Mouse (Mus musculus) neural tube, embryonic 14.5 days (tissue): ENCODE data around the gene Pdzrn3. TPM values are rescaled to one million over a fixed set of nuclear protein-coding genes. Genes with fewer than 3 reads are reported as not detected.

Experiments used
- ATAC-seq: fragments of 200-750 bp; cut with Nextera tagmentation; 2 replicates; pipeline ENCODE4 v1.8.0; 2017; ENCODE audit warnings: low read depth, mild to moderate bottlenecking, moderate TSS enrichment, moderate library complexity
- H3K27ac ChIP-seq: fragments of 300-500 bp; sonication (generic); 2 replicates; pipeline ENCODE4 v1.5.1; 2014; ENCODE audit warnings: low read depth, mild to moderate bottlenecking, control low read depth, low read length, moderate library complexity, mixed read lengths
- H3K27me3 ChIP-seq: fragments of 300-500 bp; sonication (generic); 2 replicates; pipeline ENCODE4 v1.6.1; 2014; ENCODE audit warnings: low read length; ENCODE audit not compliant: control insufficient read depth, insufficient read depth
- H3K36me3 ChIP-seq: fragments of 300-500 bp; sonication (generic); 2 replicates; pipeline ENCODE4 v1.6.1; 2014; ENCODE audit warnings: low read length, mixed read lengths; ENCODE audit not compliant: control insufficient read depth, insufficient read depth
- H3K4me1 ChIP-seq: fragments of 300-500 bp; sonication (generic); 2 replicates; pipeline ENCODE4 v1.6.1; 2014; ENCODE audit warnings: low read length; ENCODE audit not compliant: control insufficient read depth, insufficient read depth
- H3K4me2 ChIP-seq: fragments of 300-500 bp; sonication (generic); 2 replicates; pipeline ENCODE4 v1.6.1; 2014; ENCODE audit warnings: mild to moderate bottlenecking, low read depth, low read length, control low read depth
- H3K4me3 ChIP-seq: fragments of 300-500 bp; sonication (generic); 2 replicates; pipeline ENCODE4 v1.5.1; 2014; ENCODE audit warnings: low read depth, low read length, control low read depth, mixed read lengths
- H3K9ac ChIP-seq: fragments of 300-500 bp; sonication (generic); replicated peaks from 2 replicates; pipeline ENCODE4 v1.6.1; 2014; ENCODE audit warnings: low read depth, mild to moderate bottlenecking, control low read depth, low read length, mixed read lengths
- H3K9me3 ChIP-seq: fragments of 300-500 bp; sonication (generic); 2 replicates; pipeline ENCODE4 v1.6.1; 2016; ENCODE audit warnings: low read length; ENCODE audit not compliant: control insufficient read depth
- WGBS: fragments of 180-500 bp; shearing (Covaris S2); extraction: QIAGEN DNeasy Blood & Tissue Kit; methylation state at CpG from one replicate; pipeline ENCODE4 v1.1.7; 2014; 5-methylcytosine and 5-hydroxymethylcytosine counted together
- polyA plus RNA-seq: library from polyadenylated mRNA; unstranded; fragments of >200 nt; fragmentation: Nextera tagmentation; extraction: Ambion mirVana; gene quantifications from 2 replicates; pipeline ENCODE4 v1.2.1, GENCODE M21; 2014

The Pdzrn3 gene
- polyA plus RNA-seq, 1 experiment from 2014 or later, result 28.4 TPM

DNA sequence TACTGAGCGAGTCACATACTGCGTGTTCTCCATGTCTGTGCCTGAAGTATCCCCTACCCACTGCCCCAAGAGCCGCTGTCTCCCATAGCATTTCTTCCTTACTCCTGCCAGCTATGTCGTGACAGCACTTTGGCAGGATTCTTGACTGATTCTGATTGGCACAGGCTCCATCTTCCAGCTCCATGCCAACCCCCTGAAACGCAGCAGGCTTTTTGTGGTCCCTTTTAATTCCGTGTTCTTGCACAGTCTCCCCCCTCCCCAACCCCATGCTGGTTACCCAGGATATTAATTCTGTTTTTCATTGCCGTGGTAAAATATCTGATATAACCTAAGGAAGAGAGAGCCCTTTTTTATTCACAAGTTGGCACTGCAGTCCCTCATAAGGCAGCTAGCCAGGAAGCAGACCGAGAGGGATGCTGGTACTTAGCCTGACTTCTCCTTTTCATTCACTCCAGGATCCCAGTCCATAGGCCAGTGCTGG, 166.3 kb downstream of the Pdzrn3 start:
- Histone ChIP-seq H3K9ac (no peak overlapping the region), H3K36me3 (no peaks in the 10 kb centered on the region), H3K27ac (no peak overlapping the region), H3K4me3 (no peak overlapping the region), H3K9me3 (no peaks in the 10 kb centered on the region), H3K4me2 (no peak overlapping the region), H3K27me3 (no peaks in the 10 kb centered on the region), H3K4me1 (no peaks in the 10 kb centered on the region; the same call in 1 of the 2 replicates)
- 70% methylated on average over 8 of the region's 8 CpGs for WGBS
- peak; percentile 77; the same call in 1 of the 2 replicates for ATAC-seq

DNA sequence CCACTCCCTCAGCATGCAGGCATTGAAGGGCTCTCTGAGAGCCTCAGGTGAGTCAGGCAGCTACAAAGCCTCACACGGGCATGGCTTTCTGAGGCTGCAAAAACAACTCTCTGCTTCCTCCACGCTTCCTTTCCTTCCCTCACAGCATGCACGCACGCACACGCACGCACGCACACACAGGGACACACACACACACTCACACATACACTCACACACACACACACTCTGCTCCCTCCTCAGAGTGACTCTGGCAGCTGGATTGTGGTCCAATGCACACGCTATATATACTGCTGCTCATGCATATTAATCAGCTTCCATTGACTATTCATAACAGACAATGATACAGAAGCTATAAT, 178.8 kb downstream of the Pdzrn3 start:
- peak overlapping the region; percentile 46 for H3K9ac ChIP-seq
- WGBS, result 4% methylated on average over 8 of the region's 8 CpGs
- peak overlapping the region; percentile 76 for H3K4me2 ChIP-seq
- H3K36me3 ChIP-seq, result no peaks in the 10 kb centered on the region
- H3K4me1 ChIP-seq, result peaks cover 32% of the 10 kb centered on the region
- ATAC-seq, result peak; percentile 82
- no peaks in the 10 kb centered on the region for H3K27me3 ChIP-seq
- peak overlapping the region; percentile 42 for H3K4me3 ChIP-seq
- no peaks in the 10 kb centered on the region for H3K9me3 ChIP-seq
- peak overlapping the region; percentile 62 for H3K27ac ChIP-seq

DNA sequence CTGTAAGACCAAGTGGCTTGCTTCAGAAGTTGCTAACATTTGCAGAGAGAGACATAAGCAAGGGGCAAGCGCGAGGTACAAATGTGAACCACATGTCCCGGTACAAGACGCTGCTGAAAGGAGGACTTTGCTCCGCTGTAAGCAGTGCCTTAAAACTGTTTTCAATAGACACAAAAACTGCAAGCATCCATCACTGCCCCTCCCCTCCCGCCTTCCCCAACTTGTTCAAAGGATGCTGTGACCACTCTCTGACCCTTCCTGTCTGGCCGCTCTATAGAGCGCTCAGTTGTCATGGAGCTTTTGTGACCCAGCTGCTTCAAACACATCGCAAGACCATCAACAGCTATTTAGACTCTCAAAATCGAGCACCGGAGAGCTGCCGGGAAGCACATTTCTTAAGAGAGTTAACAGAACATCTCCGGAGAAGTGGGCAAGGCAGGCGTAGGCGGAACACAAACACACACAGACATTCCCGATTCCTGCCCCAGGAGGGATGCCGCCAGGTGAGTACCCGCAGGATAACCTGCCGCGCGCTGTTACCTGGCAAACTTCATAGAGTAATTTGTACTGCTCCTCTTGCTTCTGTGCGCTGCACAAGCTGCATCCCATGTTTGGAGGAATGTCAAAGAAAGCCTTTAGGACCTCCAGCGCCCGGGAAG, 179.3 kb downstream of the Pdzrn3 start:
- Histone ChIP-seq H3K27ac (peak overlapping the region; percentile 62), H3K9ac (peak overlapping the region; percentile 46), H3K27me3 (no peaks in the 10 kb centered on the region), H3K4me2 (peak overlapping the region; percentile 76), H3K9me3 (no peaks in the 10 kb centered on the region), H3K36me3 (no peaks in the 10 kb centered on the region), H3K4me1 (peaks cover 32% of the 10 kb centered on the region), H3K4me3 (peak overlapping the region; percentile 42)
- WGBS, result under 1% methylated on average over 24 of the region's 24 CpGs
- ATAC-seq, result peak; percentile 63

DNA sequence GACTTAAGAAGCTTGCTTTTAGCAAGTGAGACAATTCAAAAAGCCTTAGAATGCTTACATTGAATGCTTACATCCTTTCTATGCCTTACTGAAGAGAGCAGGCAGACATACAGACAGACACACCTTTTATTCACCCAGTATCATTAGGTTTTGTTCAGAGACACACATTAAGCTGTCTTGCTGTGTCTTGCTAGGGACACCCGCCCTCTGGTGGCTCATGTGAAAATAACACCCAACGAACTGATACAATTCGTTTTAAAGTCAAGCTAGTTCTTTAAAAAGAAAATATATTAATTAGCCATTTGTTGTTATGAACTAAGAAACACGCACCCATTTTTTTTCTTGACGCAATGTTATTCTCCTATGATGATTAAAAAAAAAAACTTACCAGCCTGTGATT, 180.1 kb downstream of the Pdzrn3 start:
- Histone ChIP-seq H3K4me2 (peak overlapping the region; percentile 76; the same call in 1 of the 2 replicates), H3K9ac (no peak overlapping the region), H3K9me3 (no peaks in the 10 kb centered on the region), H3K4me1 (peaks cover 32% of the 10 kb centered on the region), H3K4me3 (peak overlapping the region; percentile 42; the same call in 1 of the 2 replicates), H3K27ac (no peak overlapping the region), H3K27me3 (no peaks in the 10 kb centered on the region), H3K36me3 (no peaks in the 10 kb centered on the region)
- WGBS, result 10% methylated on average over 5 of the region's 5 CpGs
- no peak for ATAC-seq

DNA sequence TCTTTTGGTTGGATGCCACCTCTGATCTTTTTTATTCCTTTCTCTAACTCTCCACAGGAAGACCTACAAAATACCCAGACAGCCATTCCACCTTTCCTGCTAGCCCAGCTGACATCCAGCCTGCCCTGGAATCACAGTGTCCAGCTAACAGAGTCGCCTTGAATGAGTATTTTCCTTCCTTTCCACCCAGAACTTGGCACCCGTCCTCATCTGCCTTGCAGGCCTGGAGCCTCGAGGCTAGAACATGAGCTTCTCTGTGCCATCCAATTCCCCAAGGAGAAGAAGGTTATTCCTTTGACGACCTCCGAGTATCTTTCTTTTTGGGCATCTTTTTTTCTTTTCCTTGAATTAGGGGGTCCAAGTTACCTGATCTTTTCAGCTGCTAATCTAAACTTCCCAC, 181.8 kb downstream of the Pdzrn3 start:
- no peak overlapping the region; the same call in 1 of the 2 replicates for H3K27ac ChIP-seq

DNA sequence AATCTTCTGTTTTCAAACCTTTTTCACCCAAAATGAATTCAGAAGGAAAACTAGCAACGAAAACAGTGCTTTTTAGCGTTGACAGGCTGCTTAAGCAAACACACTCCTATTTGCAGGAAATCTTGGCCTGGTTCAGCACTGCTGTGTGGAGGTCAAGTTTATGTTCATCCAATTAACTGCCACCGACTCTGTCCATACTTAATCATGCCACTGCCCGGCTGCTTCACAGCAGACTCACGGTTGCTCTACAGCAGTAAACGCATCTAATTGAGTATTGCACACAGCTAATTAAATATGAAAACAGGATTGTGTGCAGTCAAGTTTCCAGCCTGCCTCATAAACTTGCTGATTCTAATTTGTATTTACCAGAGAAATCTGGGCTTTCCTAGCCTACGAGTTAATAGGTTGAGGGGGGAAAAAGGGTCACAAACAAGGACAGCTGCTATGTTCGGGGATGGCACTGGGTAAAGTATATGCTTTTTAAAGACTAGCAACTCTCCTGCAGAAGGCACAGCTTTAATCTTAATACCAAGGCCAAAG, 183.2 kb downstream of the Pdzrn3 start:
- Histone ChIP-seq H3K36me3 (no peaks in the 10 kb centered on the region), H3K4me1 (peaks cover 28% of the 10 kb centered on the region), H3K27me3 (no peaks in the 10 kb centered on the region), H3K27ac (0 out of 2 replicates have a peak overlapping the region, but pooled peaks have one; percentile 11), H3K9me3 (no peaks in the 10 kb centered on the region), H3K4me3 (no peak overlapping the region), H3K4me2 (peak overlapping the region; percentile 16; the same call in 1 of the 2 replicates), H3K9ac (no peak overlapping the region)
- WGBS, result 24% methylated on average over 8 of the region's 8 CpGs
- no peak for ATAC-seq

More for the DNA sequence above, 181.8 kb downstream of the Pdzrn3 start:
- H3K9me3 ChIP-seq, result no peaks in the 10 kb centered on the region
- H3K4me1 ChIP-seq, result peaks cover 32% of the 10 kb centered on the region
- no peak overlapping the region for H3K9ac ChIP-seq
- 57% methylated on average over 5 of the region's 5 CpGs for WGBS
- no peak for ATAC-seq
- H3K27me3 ChIP-seq, result no peaks in the 10 kb centered on the region
- peak overlapping the region; percentile 76 for H3K4me2 ChIP-seq
- H3K4me3 ChIP-seq, result no peak overlapping the region
- no peaks in the 10 kb centered on the region for H3K36me3 ChIP-seq

DNA sequence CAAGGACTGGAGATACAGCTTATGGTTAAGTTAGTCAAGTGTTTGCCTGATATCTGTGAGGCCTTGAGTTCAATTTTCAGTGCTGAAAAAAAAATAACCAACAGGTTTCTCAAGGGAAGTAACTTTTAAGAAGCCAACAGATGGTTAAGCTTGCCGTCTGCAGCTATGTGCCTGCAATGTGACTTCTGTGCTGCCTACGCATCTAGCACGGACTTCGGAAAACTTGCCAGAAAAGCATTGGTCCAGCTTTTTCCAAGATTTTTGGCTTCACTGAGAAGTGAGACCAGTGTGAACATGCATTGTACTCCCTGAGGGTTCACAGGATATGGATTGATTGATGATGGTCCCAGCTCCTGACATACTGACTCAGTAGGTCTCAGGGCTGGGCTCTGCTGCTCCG, 186.1 kb downstream of the Pdzrn3 start:
- H3K36me3 ChIP-seq, result no peaks in the 10 kb centered on the region
- no peak for ATAC-seq
- H3K4me1 ChIP-seq, result peaks cover 14% of the 10 kb centered on the region
- H3K4me3 ChIP-seq, result no peak overlapping the region
- H3K4me2 ChIP-seq, result no peak overlapping the region
- WGBS, result 92% methylated on average over 5 of the region's 5 CpGs
- H3K9ac ChIP-seq, result no peak overlapping the region
- H3K27ac ChIP-seq, result no peak overlapping the region
- H3K27me3 ChIP-seq, result no peaks in the 10 kb centered on the region
- H3K9me3 ChIP-seq, result no peaks in the 10 kb centered on the region

DNA sequence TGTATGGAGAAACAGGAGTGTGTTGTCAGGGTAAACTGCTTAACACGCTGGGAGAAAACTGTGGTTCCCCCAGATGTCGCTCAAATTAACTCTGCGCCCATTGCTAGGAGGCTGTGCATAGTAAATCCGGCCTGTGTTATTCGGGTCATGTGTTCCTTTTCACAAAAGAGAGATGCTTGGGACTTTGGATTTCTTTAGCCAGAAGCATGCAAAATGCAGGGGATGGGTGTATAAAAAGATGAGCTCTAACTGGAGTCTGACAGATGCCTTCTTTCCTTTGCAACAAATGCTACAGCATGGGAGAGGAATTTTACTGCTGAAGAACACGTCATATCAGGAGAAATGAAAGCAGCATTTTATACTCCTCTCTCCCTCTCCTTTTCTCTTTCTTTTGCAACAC, 190.4 kb downstream of the Pdzrn3 start:
- WGBS, result 63% methylated on average over 6 of the region's 6 CpGs
- no peak overlapping the region for H3K4me2 ChIP-seq
- H3K36me3 ChIP-seq, result no peaks in the 10 kb centered on the region
- 0 out of 2 replicates have a peak, but pooled peaks cover 4% of the 10 kb centered on the region for H3K4me1 ChIP-seq
- no peak overlapping the region for H3K9ac ChIP-seq
- no peak overlapping the region for H3K27ac ChIP-seq
- H3K9me3 ChIP-seq, result no peaks in the 10 kb centered on the region
- H3K4me3 ChIP-seq, result no peak overlapping the region
- no peak for ATAC-seq
- no peaks in the 10 kb centered on the region for H3K27me3 ChIP-seq

DNA sequence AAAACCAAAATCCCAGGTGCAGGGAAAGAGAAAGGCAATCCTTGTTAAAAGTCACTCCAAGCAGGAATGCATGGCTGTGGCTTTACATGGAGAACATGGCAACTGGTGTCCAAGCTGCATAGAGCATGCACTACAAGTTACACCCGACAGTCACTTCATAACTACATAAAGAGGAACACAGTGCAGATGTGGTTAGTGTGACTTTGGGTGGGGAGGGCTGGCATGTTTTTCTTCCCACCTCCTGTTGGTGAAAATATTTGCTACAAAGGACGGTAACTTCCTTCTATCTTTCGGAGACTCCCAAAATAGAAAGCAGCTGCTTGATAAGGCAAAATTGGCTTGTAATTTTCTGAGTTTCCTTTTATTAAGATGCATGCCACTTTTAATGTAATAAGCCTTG, 190.8 kb downstream of the Pdzrn3 start:
- no peaks in the 10 kb centered on the region for H3K36me3 ChIP-seq
- no peaks in the 10 kb centered on the region for H3K9me3 ChIP-seq
- no peak overlapping the region for H3K4me3 ChIP-seq
- ATAC-seq, result no peak
- no peak overlapping the region for H3K27ac ChIP-seq
- H3K9ac ChIP-seq, result no peak overlapping the region
- 0 out of 2 replicates have a peak, but pooled peaks cover 4% of the 10 kb centered on the region for H3K4me1 ChIP-seq
- no peaks in the 10 kb centered on the region for H3K27me3 ChIP-seq
- no peak overlapping the region for H3K4me2 ChIP-seq
- 77% methylated on average over 3 of the region's 3 CpGs for WGBS
